Mouse (Mus musculus) Patski (cell line): ENCODE measurements at regions not wholly inside any gene's neighbourhood (a gene's known extent, or its start where the extent isn't known, plus 50 kb on each side); places are given as distances from the start of the nearest gene placed in this dataset.

Experiments
- ATAC-seq: fragments of 100-300 bp; one replicate; pipeline ENCODE4 v1.8.0; 2021
- CTCF ChIA-PET: fragments of 350-600 bp; sonication (Branson Sonifier 250); formaldehyde crosslinking; loops from one replicate; lab custom pipeline; 2022; ENCODE audit warnings: inconsistent platforms; lab: Charles Lee
- POLR2A ChIA-PET: fragments of 350-600 bp; sonication (Branson Sonifier 250); formaldehyde crosslinking; loops from one replicate; lab custom pipeline; 2022; ENCODE audit warnings: antibody characterized with exemption, inconsistent platforms; lab: Charles Lee
- DNase-seq: peaks from one replicate; pipeline ENCODE4 v3.0.0-alpha.2; 2011; ENCODE audit warnings: low read depth, low spot score
- H3K27me3 ChIP-seq: fragments of 371-371 bp; one replicate; pipeline ENCODE4 v1.5.1; 2021
- CTCF ChIP-seq: fragments of 100-300 bp; IDR thresholded peaks from one replicate; pipeline ENCODE4 v1.5.1; 2021
- in situ Hi-C: fragments of 300-500 bp; cut with MboI; formaldehyde crosslinking; loops from 3 replicates; pipeline ENCODE4 v1.11.1; 2018; ENCODE audit warnings: low pct_unique_long_range_greater_than_20kb, mixed read lengths

DNA sequence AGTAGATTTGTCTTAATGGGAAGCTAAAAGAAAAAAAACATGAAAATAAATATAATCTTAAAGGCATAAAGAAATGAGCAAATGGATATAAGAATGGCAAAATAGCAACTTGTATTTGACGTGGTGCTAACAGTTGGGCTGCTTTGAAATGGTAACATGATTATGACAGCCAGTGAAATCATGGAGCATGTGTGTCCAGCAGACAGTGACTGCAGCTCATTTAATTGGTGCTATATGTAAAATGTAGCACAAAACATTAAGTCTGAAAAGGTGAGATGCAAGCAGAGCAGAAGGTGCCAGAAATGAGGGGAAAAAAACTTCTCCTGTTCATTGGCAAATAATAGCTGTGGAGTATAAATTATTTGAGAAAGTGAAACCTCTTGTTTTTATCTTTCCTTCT is 201.1 kb upstream of the Celf2 start:
- CTCF ChIA-PET = no interaction called here
- DNase-seq (no peak), ATAC-seq (no peak)
- POLR2A ChIA-PET = no interaction called here
- in situ Hi-C loops = no loop called here
- no peaks in the 10 kb centered on the region for H3K27me3 ChIP-seq
- TF ChIP-seq CTCF = no peak

DNA sequence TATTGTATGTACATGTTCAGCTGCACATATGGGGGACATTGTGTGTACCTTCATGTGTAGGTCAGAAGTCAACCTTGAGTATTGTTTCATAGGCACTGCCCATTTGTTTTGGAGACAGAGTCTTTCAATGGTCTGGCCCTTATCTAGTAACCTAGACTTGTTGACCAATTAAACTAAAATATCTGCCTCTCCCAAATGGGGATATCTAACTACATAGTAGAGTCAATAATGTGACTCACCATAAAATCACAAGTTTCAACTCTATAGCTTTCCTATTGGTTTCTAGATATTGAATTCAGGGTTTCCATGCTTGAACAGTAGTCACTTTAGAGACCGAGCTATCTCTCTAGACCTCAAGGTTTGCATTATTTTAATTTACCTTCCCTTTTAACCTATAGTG is 174.0 kb upstream of the Celf2 start:
- H3K27me3 ChIP-seq = no peaks in the 10 kb centered on the region
- ATAC-seq (no peak), DNase-seq (no peak)
- no peak for TF ChIP-seq CTCF
- ChIA-PET CTCF (no interaction called here), POLR2A (no interaction called here)
- in situ Hi-C loops = no loop called here

DNA sequence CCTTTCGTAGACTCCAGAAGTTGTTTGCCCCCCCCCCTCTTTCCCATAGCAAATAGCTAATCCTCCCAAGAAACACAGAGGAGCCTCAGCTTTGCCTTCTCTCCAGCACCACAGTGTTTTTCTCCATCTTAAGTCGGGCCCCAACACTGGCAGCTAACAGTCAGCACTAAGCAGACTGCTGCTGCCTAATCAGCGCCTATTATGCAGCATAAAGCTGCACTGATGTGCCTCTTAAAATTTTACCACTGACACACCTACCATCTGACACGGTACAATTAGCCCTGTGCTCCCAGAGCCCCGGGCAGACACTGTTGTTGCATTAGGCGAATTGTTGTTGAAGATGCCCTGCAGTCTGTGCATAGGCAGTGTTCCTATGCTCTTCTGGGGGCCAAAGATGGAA is 131.5 kb upstream of the Celf2 start:
- no peak for TF ChIP-seq CTCF

DNA sequence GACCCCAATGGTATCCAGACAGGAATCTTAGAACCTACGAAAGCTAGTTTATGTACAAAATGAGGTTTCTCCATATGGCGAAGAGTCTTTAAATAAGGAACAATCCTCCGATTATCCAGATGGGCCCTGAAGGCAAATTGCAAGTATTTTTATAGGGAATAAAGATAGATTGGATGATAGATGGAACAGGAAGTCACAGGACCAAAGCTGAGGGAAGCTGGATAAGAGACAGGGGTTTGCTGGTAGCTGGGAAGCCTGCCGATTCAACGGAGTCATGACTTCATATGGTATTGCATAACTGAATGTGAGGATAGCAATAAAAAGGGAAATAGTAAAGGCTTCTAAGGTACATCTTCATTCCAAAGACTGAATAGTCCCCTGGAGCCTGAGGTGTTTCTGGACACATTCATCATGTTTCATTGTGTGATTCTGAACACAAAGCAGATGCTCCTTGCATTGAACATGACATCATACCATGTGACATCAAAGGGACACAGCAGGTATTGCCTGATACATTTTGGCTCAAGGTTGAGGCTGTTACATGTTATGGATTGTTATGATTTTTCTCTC is 113.4 kb upstream of the Celf2 start:
- ATAC-seq (no peak), DNase-seq (no peak)
- H3K27me3 ChIP-seq = no peaks in the 10 kb centered on the region
- POLR2A ChIA-PET = no interaction called here
- CTCF ChIA-PET = no interaction called here
- in situ Hi-C loops = loop anchor here (10.0 kb wide), 1 partner anchor 58 kb away; no protein-coding TSS in a partner anchor
- no peak for TF ChIP-seq CTCF

More for the DNA sequence above, 131.5 kb upstream of the Celf2 start:
- H3K27me3 ChIP-seq = no peaks in the 10 kb centered on the region
- in situ Hi-C loops = no loop called here
- DNase-seq = no peak
- ATAC-seq = no peak
- POLR2A ChIA-PET = no interaction called here
- CTCF ChIA-PET = no interaction called here

DNA sequence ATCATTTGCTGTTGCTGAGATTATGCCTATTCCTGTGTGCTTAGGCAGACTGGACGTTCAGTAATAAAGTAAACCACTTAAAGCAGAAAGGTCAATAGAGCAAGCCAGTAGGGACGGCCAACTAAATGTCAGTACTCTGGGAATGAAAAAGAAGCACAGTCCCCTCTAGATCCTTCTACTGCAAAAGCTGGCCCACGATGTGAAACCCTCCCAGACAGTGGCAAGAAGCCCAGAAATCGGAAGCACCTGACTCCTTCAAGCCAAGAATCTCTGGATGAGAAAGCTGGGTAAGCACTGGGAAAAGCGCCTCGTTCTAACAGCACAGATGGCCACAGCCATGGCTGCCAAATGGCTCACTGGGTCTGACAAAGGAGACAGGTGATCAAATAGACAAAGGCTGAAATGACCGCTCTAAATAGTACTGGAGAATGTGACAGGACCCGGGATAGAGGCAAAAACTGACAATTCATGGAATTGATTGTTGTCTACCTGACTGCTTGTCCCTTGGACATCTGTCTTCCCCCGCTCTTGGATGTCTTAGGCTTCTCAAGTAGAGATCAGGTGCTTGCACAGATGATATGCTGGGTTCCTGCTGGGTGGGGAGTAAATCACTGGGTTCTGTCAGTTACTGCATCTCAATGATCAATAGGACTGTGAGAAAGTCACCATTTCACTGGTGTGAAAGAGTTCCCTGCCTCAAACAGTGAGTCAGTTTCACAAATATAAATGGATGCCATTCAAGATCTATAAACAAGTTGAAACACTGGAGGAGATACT is 110.7 kb upstream of the Celf2 start:
- ChIA-PET POLR2A (no interaction called here), CTCF (interaction anchor here (0.7 kb wide), 1 partner anchor 31 kb away, joined by 3 read pairs; no protein-coding TSS in a partner anchor)
- ATAC-seq (no peak), DNase-seq (no peak)
- in situ Hi-C loops = loop anchor here (10.0 kb wide), 1 partner anchor 55 kb away; no protein-coding TSS in a partner anchor
- TF ChIP-seq CTCF = no peak
- no peaks in the 10 kb centered on the region for H3K27me3 ChIP-seq

DNA sequence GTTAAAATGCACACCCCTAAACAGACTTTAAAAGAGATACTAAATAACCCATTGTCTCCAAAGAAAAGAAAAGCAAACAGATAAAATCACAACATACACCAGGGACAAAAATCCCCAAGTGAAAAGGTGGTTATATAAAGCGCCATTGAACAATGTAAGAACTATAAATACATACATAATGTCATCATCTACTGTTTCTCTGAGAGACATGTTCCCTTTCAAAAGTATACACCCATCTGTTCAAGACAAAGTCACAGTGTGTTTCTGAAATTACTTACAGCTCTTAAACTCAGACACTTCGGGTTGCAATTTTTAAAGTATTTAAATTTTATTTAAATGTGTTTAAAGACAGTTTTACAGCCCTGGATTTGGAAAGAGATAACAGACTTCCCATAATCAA is 68.8 kb upstream of the Celf2 start:
- no peak for TF ChIP-seq CTCF
- POLR2A ChIA-PET = no interaction called here
- ATAC-seq (no peak), DNase-seq (no peak)
- CTCF ChIA-PET = no interaction called here
- H3K27me3 ChIP-seq = no peaks in the 10 kb centered on the region
- in situ Hi-C loops = no loop called here
